24 mouse cellular contexts compared by ENCODE assay signal in the genomic region with DNA sequence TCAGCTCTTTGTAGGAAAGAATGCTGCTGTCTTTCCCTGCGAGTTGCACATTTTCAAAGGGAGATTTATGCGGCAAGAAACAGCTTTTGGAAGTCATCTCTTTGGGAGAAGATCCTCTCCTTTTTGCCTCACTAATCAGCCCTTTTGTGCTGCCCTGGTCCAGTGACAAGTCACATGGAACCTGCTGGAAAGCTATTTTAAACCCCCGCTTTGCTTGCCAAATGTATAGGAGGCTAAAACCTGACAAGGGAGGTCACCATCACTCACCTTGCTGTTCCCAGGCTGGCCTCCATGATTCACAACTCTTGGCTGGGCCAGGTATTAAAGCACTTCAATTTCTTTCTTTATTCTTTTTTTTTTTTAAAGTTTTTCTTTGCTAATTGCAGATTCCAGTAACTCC.
"Had no signal": no experiment of that assay in that cellular context is flagged by ENCODE, and none has a peak within 500 bp of the region (broad histone marks: within the 10 kb centered on the region; RNA-seq: fewer than 3 reads in every experiment).

No protein-coding gene starts in this region.

- H3K4me2 ChIP-seq: kidney, embryonic 15.5 days; limb, embryonic 12.5 days; liver, embryonic 12.5 days; liver, embryonic 15.5 days; lung, embryonic 15.5 days; midbrain, embryonic 13.5 days; neural tube, embryonic 13.5 days; stomach, embryonic 15.5 days had no signal

- H3K9ac ChIP-seq: kidney, embryonic 15.5 days; limb, embryonic 12.5 days; liver, embryonic 12.5 days; liver, embryonic 15.5 days; lung, embryonic 15.5 days; midbrain, embryonic 13.5 days; neural tube, embryonic 13.5 days; stomach, embryonic 15.5 days had no signal

- H3K27me3 ChIP-seq: kidney, embryonic 15.5 days; limb, embryonic 12.5 days; liver, embryonic 12.5 days; liver, embryonic 15.5 days; lung, embryonic 15.5 days; megakaryocyte, embryonic 14.5 days; midbrain, embryonic 13.5 days; neural tube, embryonic 13.5 days; stomach, embryonic 15.5 days had no signal

- H3K4me1 ChIP-seq: kidney, embryonic 15.5 days; liver, embryonic 12.5 days; liver, embryonic 15.5 days; lung, embryonic 15.5 days; megakaryocyte, embryonic 14.5 days; midbrain, embryonic 10.5 days; stomach, embryonic 15.5 days had no signal

- DNase-seq: kidney, adult 2 months; kidney, postnatal 25 days; layer of hippocampus, adult 9-11 months; liver; lung, adult 18-20 months; lung, postnatal 10 days; lung, postnatal 36 days; retina, postnatal 1 day; right cerebral cortex, postnatal 25 days; spleen, adult 18-20 months; thymus, postnatal 25 days had no signal

- H3K36me3 ChIP-seq: kidney, embryonic 15.5 days; limb, embryonic 12.5 days; liver, embryonic 12.5 days; liver, embryonic 15.5 days; lung, embryonic 15.5 days; midbrain, embryonic 10.5 days; midbrain, embryonic 13.5 days; neural tube, embryonic 13.5 days; stomach, embryonic 15.5 days had no signal

- H3K9me3 ChIP-seq: kidney, embryonic 15.5 days; limb, embryonic 12.5 days; liver, embryonic 12.5 days; liver, embryonic 15.5 days; lung, embryonic 15.5 days; midbrain, embryonic 10.5 days; midbrain, embryonic 13.5 days; neural tube, embryonic 13.5 days; stomach, embryonic 15.5 days had no signal

- H3K27ac ChIP-seq: kidney, embryonic 15.5 days; limb, embryonic 12.5 days; liver, embryonic 12.5 days; liver, embryonic 15.5 days; lung, embryonic 15.5 days; midbrain, embryonic 10.5 days; midbrain, embryonic 13.5 days; stomach, embryonic 15.5 days had no signal

- ATAC-seq: liver, embryonic 12.5 days; midbrain, embryonic 13.5 days; midbrain, embryonic 16.5 days had no signal

- H3K4me3 ChIP-seq: kidney, embryonic 15.5 days; layer of hippocampus, adult 2 months; limb, embryonic 12.5 days; liver, embryonic 12.5 days; liver, embryonic 15.5 days; lung, embryonic 15.5 days; megakaryocyte, embryonic 14.5 days; midbrain, embryonic 10.5 days; midbrain, embryonic 13.5 days; myocyte; neural tube, embryonic 13.5 days; stomach, embryonic 15.5 days had no signal
